Mouse (Mus musculus) testis, adult 2 months (tissue): ENCODE measurements around the gene U2surp. TPM values are rescaled to one million over a fixed set of nuclear protein-coding genes. Genes with fewer than 3 reads are reported as not detected.
A peak's percentile ranks its signal among the peaks of the same experiment; 100 is the strongest.

Source experiments
- H3K27ac ChIP-seq: fragments of 200-500 bp; 2 replicates; pipeline ENCODE4 v1.5.1; 2012; ENCODE audit warnings: low read depth, low read length; ENCODE audit not compliant: control insufficient read depth, insufficient read depth
- H3K27me3 ChIP-seq: fragments of 200-500 bp; 2 replicates; pipeline ENCODE4 v1.6.1; 2012; ENCODE audit warnings: mild to moderate bottlenecking, low read length, moderate library complexity; ENCODE audit not compliant: control insufficient read depth, insufficient read depth
- H3K36me3 ChIP-seq: fragments of 200-500 bp; 2 replicates; pipeline ENCODE4 v1.6.1; 2012; ENCODE audit warnings: mild to moderate bottlenecking, low read length; ENCODE audit not compliant: control insufficient read depth, insufficient read depth
- H3K4me1 ChIP-seq: fragments of 200-500 bp; 2 replicates; pipeline ENCODE4 v1.6.1; 2012; ENCODE audit warnings: low read length; ENCODE audit not compliant: control insufficient read depth, insufficient read depth
- H3K4me3 ChIP-seq: fragments of 200-500 bp; 2 replicates; pipeline ENCODE4 v1.5.1; 2012; ENCODE audit warnings: low read depth, mild to moderate bottlenecking, low read length, moderate library complexity, mixed read lengths; ENCODE audit not compliant: control insufficient read depth
- CTCF ChIP-seq: fragments of 200-500 bp; IDR thresholded peaks from 2 replicates; pipeline ENCODE4 v1.5.1; 2012; ENCODE audit warnings: low read depth, mild to moderate bottlenecking, inconsistent platforms, low read length, moderate library complexity; ENCODE audit not compliant: control insufficient read depth, insufficient read depth, insufficient replicate concordance
- POLR2A ChIP-seq: fragments of 200-500 bp; IDR thresholded peaks from 2 replicates; pipeline ENCODE4 v1.6.1; 2012; ENCODE audit warnings: low read depth, mild to moderate bottlenecking, inconsistent platforms, low read length, moderate library complexity; ENCODE audit not compliant: control insufficient read depth
- polyA plus RNA-seq: library from polyadenylated mRNA; depleted of rRNA; stranded (reverse); fragments of >200 nt; gene quantifications from 2 replicates; pipeline ENCODE4 v1.2.3, GENCODE M21; 2012; rRNA removed

U2surp gene
- polyA plus RNA-seq, 1 experiment: 4.0 TPM

GRCm38 (mm10) chr9:95407586-95408220 is 104.1 kb downstream of the U2surp start:
- Histone ChIP-seq H3K27me3 (peaks cover 2% of the 10 kb centered on the region; the same call in 1 of the 2 replicates), H3K27ac (no peak overlapping the region), H3K4me1 (peaks cover 15% of the 10 kb centered on the region)

More at GRCm38 (mm10) chr9:95407586-95408220, 104.1 kb downstream of the U2surp start:
- Histone ChIP-seq H3K36me3 (no peaks in the 10 kb centered on the region), H3K4me3 (peak overlapping the region; percentile 35)
- 0 out of 2 replicates have a peak, but pooled peaks have one; percentile 10 for TF ChIP-seq POLR2A
- no peak for TF ChIP-seq CTCF

Other genes with a start within 250 kb of the U2surp start
- 0.38 and 0.43 TPM in 2 replicates for gene Chst2, start 105.3 kb downstream of the U2surp start, polyA plus RNA-seq
- gene Paqr9, start 47.7 kb upstream of the U2surp start, polyA plus RNA-seq: 58.7 and 63.4 TPM in 2 replicates
- gene Pcolce2, start 125.6 kb upstream of the U2surp start, polyA plus RNA-seq: 0.30 and 0.37 TPM in 2 replicates
- 2.3 and 2.5 TPM in 2 replicates for gene Trpc1, start 238.4 kb upstream of the U2surp start, polyA plus RNA-seq